In the genomic region with DNA sequence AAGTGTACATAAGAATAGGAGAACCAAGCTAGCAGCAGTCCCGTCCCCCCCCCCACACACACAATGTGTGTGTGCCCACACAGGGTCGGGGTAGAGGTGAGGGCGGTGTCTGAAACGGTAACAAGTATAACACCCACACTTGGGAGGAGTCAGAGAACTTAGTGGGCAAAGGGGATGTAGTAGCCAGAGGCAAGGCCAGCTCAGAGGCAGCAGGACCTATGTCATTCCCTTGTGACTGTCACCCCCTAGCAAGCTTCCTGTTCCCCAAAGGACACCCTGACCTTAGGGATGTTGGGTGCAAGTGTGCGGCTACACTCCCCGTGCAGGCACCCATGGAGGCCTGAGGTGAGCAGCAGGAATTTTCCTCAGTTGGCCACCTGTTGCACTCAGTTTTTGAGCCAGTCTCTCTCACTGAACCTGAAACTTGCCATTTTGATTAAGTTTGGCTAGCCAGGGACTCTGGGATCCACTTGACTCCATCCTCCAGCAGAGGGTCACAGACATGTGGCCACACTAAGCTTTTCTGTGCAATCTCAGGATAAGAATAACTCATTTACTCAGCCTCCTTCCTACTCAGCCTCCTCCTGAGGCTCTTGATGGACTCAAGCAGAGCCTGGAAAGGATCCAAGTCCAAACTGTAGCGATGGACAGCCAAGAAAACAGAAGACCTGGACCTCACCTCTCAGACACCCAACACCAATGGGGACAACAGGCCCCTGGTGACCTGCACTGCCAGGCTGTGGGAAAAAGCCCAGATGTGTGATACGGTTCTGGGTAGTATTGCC, we compare ENCODE assay signal across 9 mouse cellular contexts. TPM values are rescaled to one million over a fixed set of nuclear protein-coding genes. Genes with fewer than 3 reads are reported as not detected.
A peak's percentile ranks its signal among the peaks of the same experiment; 100 is the strongest.
DNase-seq lines count a peak whose midpoint lies in the region; ATAC-seq and TF ChIP-seq lines count a peak whose summit lies in the region.
"Had no signal": no experiment of that assay in that cellular context is flagged by ENCODE, and none has a peak within 500 bp of the region (broad histone marks: within the 10 kb centered on the region; RNA-seq: fewer than 3 reads in every experiment).

No protein-coding gene starts in this region.

- no peak overlapping the region for H3K4me2 ChIP-seq in forebrain, embryonic 14.5 days (ENCODE audit: low read length)
- H3K4me2 ChIP-seq in forebrain, embryonic 16.5 days (ENCODE audit: low read length), result no peak overlapping the region
- H3K4me2 ChIP-seq in kidney, embryonic 16.5 days (replicated peaks; ENCODE audit: low read depth, low read length), result peak overlapping the region; percentile 83
- peak overlapping the region; percentile 95 for H3K4me2 ChIP-seq in myocyte (ENCODE audit: low read depth)

- H3K27me3 ChIP-seq in forebrain, embryonic 14.5 days (replicated peaks; ENCODE audit: control insufficient read depth, insufficient read depth, low read length), result no peaks in the 10 kb centered on the region
- no peaks in the 10 kb centered on the region for H3K27me3 ChIP-seq in forebrain, embryonic 16.5 days (replicated peaks; ENCODE audit: control insufficient read depth, insufficient read depth, low read length)
- H3K27me3 ChIP-seq in kidney, embryonic 16.5 days (ENCODE audit: insufficient read depth, low read length), result no peaks in the 10 kb centered on the region
- no peaks in the 10 kb centered on the region for H3K27me3 ChIP-seq in myocyte (ENCODE audit: control insufficient read depth, insufficient read depth, insufficient read length)

- TF ChIP-seq POLR2A in lung, adult 2 months (IDR thresholded peaks at IDR 0.05; ENCODE audit: borderline replicate concordance, extremely low read depth, low read depth, low read length), result 0 out of 2 replicates have a peak, but pooled peaks have one; percentile 10
- no peak for TF ChIP-seq POLR2A in myocyte (IDR thresholded peaks at IDR 0.05; ENCODE audit: insufficient read length, low read depth)

- H3K9me3 ChIP-seq in forebrain, embryonic 14.5 days (replicated peaks; ENCODE audit: control insufficient read depth, low read length), result no peaks in the 10 kb centered on the region
- no peaks in the 10 kb centered on the region for H3K9me3 ChIP-seq in forebrain, embryonic 16.5 days (ENCODE audit: control insufficient read depth, low read length)
- H3K9me3 ChIP-seq in kidney, embryonic 16.5 days (ENCODE audit: low read length), result no peaks in the 10 kb centered on the region
- H3K9me3 ChIP-seq: midbrain, embryonic 12.5 days had no signal

- no peak overlapping the region for H3K9ac ChIP-seq in forebrain, embryonic 14.5 days (ENCODE audit: low read length)
- no peak overlapping the region for H3K9ac ChIP-seq in forebrain, embryonic 16.5 days (replicated peaks; ENCODE audit: low read depth, low read length)
- peak overlapping the region; percentile 78; the same call in 1 of the 2 replicates for H3K9ac ChIP-seq in kidney, embryonic 16.5 days (replicated peaks; ENCODE audit: low read length)

- peaks cover 42% of the 10 kb centered on the region for H3K79me2 ChIP-seq in myocyte (ENCODE audit: control insufficient read depth, insufficient read depth)

- no peak for TF ChIP-seq CTCF in lung, adult 2 months (IDR thresholded peaks at IDR 0.05; ENCODE audit: insufficient read depth, low read length)

- H3ac ChIP-seq in myocyte (ENCODE audit: control insufficient read depth, insufficient read length), result no peak overlapping the region

- H3K4me3 ChIP-seq in forebrain, embryonic 14.5 days (ENCODE audit: low read depth, low read length), result 0 out of 2 replicates have a peak overlapping the region, but pooled peaks have one; percentile 35
- H3K4me3 ChIP-seq in forebrain, embryonic 16.5 days (replicated peaks; ENCODE audit: low read length), result no peak overlapping the region
- no peak overlapping the region for H3K4me3 ChIP-seq in lung, adult 2 months (replicated peaks; ENCODE audit: extremely low read depth, low read depth, low read length)
- H3K4me3 ChIP-seq in kidney, embryonic 16.5 days (ENCODE audit: low read length), result 0 out of 2 replicates have a peak overlapping the region, but pooled peaks have one; percentile 70
- H3K4me3 ChIP-seq in myocyte, result peak overlapping the region; percentile 84

- no peak for ATAC-seq in forebrain, embryonic 14.5 days
- ATAC-seq in forebrain, embryonic 16.5 days, result no peak
- ATAC-seq in kidney, embryonic 16.5 days (ENCODE audit: low FRiP score, low TSS enrichment), result no peak

- WGBS in forebrain, embryonic 14.5 days, result 80% methylated on average over 8 of the region's 8 CpGs
- 77% methylated on average over 8 of the region's 8 CpGs for WGBS in forebrain, embryonic 16.5 days
- WGBS in lung, adult 2 months, result 61% methylated on average over 8 of the region's 8 CpGs
- WGBS in kidney, embryonic 16.5 days, result 63% methylated on average over 8 of the region's 8 CpGs

- peaks cover 12% of the 10 kb centered on the region for H3K4me1 ChIP-seq in forebrain, embryonic 14.5 days (ENCODE audit: control insufficient read depth, insufficient read depth, low read length)
- H3K4me1 ChIP-seq in forebrain, embryonic 16.5 days (replicated peaks; ENCODE audit: control insufficient read depth, insufficient read depth, low read length), result peaks cover 16% of the 10 kb centered on the region
- peaks cover 15% of the 10 kb centered on the region for H3K4me1 ChIP-seq in lung, adult 2 months (ENCODE audit: control insufficient read depth, insufficient read depth, low read length)
- H3K4me1 ChIP-seq in kidney, embryonic 16.5 days (ENCODE audit: insufficient read depth, low read length), result peaks cover 46% of the 10 kb centered on the region

- no peak overlapping the region for H3K27ac ChIP-seq in forebrain, embryonic 14.5 days (ENCODE audit: low read depth, low read length)
- H3K27ac ChIP-seq in forebrain, embryonic 16.5 days (ENCODE audit: low read length), result no peak overlapping the region
- no peak overlapping the region; the same call in 1 of the 2 replicates for H3K27ac ChIP-seq in kidney, embryonic 16.5 days (ENCODE audit: low read length)
- H3K27ac ChIP-seq: midbrain, embryonic 12.5 days had no signal

- H3K36me3 ChIP-seq in forebrain, embryonic 14.5 days (ENCODE audit: control insufficient read depth, insufficient read depth, low read length), result peaks cover 26% of the 10 kb centered on the region
- H3K36me3 ChIP-seq in forebrain, embryonic 16.5 days (ENCODE audit: control insufficient read depth, insufficient read depth), result no peaks in the 10 kb centered on the region
- H3K36me3 ChIP-seq in kidney, embryonic 16.5 days (ENCODE audit: insufficient read depth, low read length), result peaks cover 39% of the 10 kb centered on the region
- H3K36me3 ChIP-seq in myocyte (ENCODE audit: control insufficient read depth, insufficient read depth), result no peaks in the 10 kb centered on the region

- DNase-seq in forebrain, embryonic 14.5 days (ENCODE audit: low spot score), result no peak
- DNase-seq in lung, adult 2 months, result no peak
- DNase-seq in lung, postnatal 25 days (ENCODE audit: low spot score), result no peak
- no peak for DNase-seq in adipocyte (ENCODE audit: low spot score)
- DNase-seq in testis, postnatal 14 days (ENCODE audit: low spot score), result no peak

TF ChIP-seq in myocyte, 11 proteins besides CTCF, POLR2A, EP300 and RAD21 (continues in another document):
- TF ChIP-seq POLR2AphosphoS2 (IDR thresholded peaks at IDR 0.05; ENCODE audit: insufficient read length, low read depth) (no peak), TCF3 (IDR thresholded peaks at IDR 0.05; ENCODE audit: insufficient read length, low read depth) (no peak), CEBPB (IDR thresholded peaks at IDR 0.05; ENCODE audit: insufficient read depth, poor library complexity, severe bottlenecking) (no peak), E2F4 (IDR thresholded peaks at IDR 0.05; ENCODE audit: insufficient read depth) (no peak), MAX (IDR thresholded peaks at IDR 0.05; ENCODE audit: low read depth) (no peak), MYOD1 (IDR thresholded peaks at IDR 0.05; ENCODE audit: control insufficient read depth in 1 of 3, insufficient read length in 2 of 3, low read depth in 2 of 3) (no peak), SRF (IDR thresholded peaks at IDR 0.05; ENCODE audit: control insufficient read depth, insufficient read length, low read depth) (no peak)

RNA-seq across cellular contexts. Expression of gene Tcirg1, which starts 1.1 kb away (rescaled TPM):
- 5.8 and 9.1 TPM in 2 replicates for polyA plus RNA-seq in forebrain, embryonic 14.5 days (2014; fragmentation: Nextera tagmentation; extraction: Ambion mirVana)
- 9.0 and 11.2 TPM in 2 replicates for polyA plus RNA-seq in forebrain, embryonic 16.5 days (2015; fragmentation: Nextera tagmentation; extraction: Ambion mirVana)
- 157 and 164 TPM in 2 replicates for polyA plus RNA-seq in lung, adult 2 months (2012; rRNA removed)
- 56.1 and 62.7 TPM in 2 replicates for polyA plus RNA-seq in kidney, embryonic 16.5 days (2015; fragmentation: Nextera tagmentation; extraction: Ambion mirVana)
- polyA plus RNA-seq in myocyte (2012; fragmentation: generic; extraction: Trizol), result 50.9 TPM

RNA-seq across cellular contexts. Expression of gene Ndufs8, which starts 4.5 kb away (rescaled TPM):
- polyA plus RNA-seq in forebrain, embryonic 14.5 days (2014; fragmentation: Nextera tagmentation; extraction: Ambion mirVana), result 243 and 301 TPM in 2 replicates
- polyA plus RNA-seq in forebrain, embryonic 16.5 days (2015; fragmentation: Nextera tagmentation; extraction: Ambion mirVana), result 186 and 207 TPM in 2 replicates
- 157 and 189 TPM in 2 replicates for polyA plus RNA-seq in lung, adult 2 months (2012; rRNA removed)
- polyA plus RNA-seq in kidney, embryonic 16.5 days (2015; fragmentation: Nextera tagmentation; extraction: Ambion mirVana), result 365 and 401 TPM in 2 replicates
- polyA plus RNA-seq in myocyte (2012; fragmentation: generic; extraction: Trizol), result 482 TPM

RNA-seq across cellular contexts. Expression of gene Aldh3b1, which starts 21.5 kb away (rescaled TPM):
- polyA plus RNA-seq in forebrain, embryonic 14.5 days (2014; fragmentation: Nextera tagmentation; extraction: Ambion mirVana), result 1.9 and 2.0 TPM in 2 replicates
- polyA plus RNA-seq in forebrain, embryonic 16.5 days (2015; fragmentation: Nextera tagmentation; extraction: Ambion mirVana), result 1.2 and 1.4 TPM in 2 replicates
- polyA plus RNA-seq in lung, adult 2 months (2012; rRNA removed), result 71.9 and 85.0 TPM in 2 replicates
- 3.9 and 5.1 TPM in 2 replicates for polyA plus RNA-seq in kidney, embryonic 16.5 days (2015; fragmentation: Nextera tagmentation; extraction: Ambion mirVana)
- 51.8 TPM for polyA plus RNA-seq in myocyte (2012; fragmentation: generic; extraction: Trizol)

RNA-seq across cellular contexts. Expression of gene Unc93b1, which starts 26.9 kb away (rescaled TPM):
- 7.5 and 9.4 TPM in 2 replicates for polyA plus RNA-seq in forebrain, embryonic 14.5 days (2014; fragmentation: Nextera tagmentation; extraction: Ambion mirVana)
- polyA plus RNA-seq in forebrain, embryonic 16.5 days (2015; fragmentation: Nextera tagmentation; extraction: Ambion mirVana), result 7.7 TPM in 2 replicates
- polyA plus RNA-seq in lung, adult 2 months (2012; rRNA removed), result 169 and 180 TPM in 2 replicates
- polyA plus RNA-seq in kidney, embryonic 16.5 days (2015; fragmentation: Nextera tagmentation; extraction: Ambion mirVana), result 19.4 and 23.1 TPM in 2 replicates
- polyA plus RNA-seq in myocyte (2012; fragmentation: generic; extraction: Trizol), result 4.0 TPM

RNA-seq across cellular contexts. Expression of gene Aldh3b3, which starts 50.4 kb away (rescaled TPM):
- polyA plus RNA-seq in forebrain, embryonic 14.5 days (2014; fragmentation: Nextera tagmentation; extraction: Ambion mirVana), result not detected in 2 replicates
- polyA plus RNA-seq in forebrain, embryonic 16.5 days (2015; fragmentation: Nextera tagmentation; extraction: Ambion mirVana), result not detected in 2 replicates
- polyA plus RNA-seq in lung, adult 2 months (2012; rRNA removed), result 0.08 and 0.21 TPM in 2 replicates
- polyA plus RNA-seq in kidney, embryonic 16.5 days (2015; fragmentation: Nextera tagmentation; extraction: Ambion mirVana), result not detected in 2 replicates
- 1.2 TPM for polyA plus RNA-seq in myocyte (2012; fragmentation: generic; extraction: Trizol)
- polyA plus RNA-seq: midbrain, embryonic 12.5 days had no signal

Comparison
In these comparisons a context has a peak if more than half of its experiments do, and no peak if none do; other contexts are left out.
1. H3K4me3 ChIP-seq: peak in forebrain, embryonic 14.5 days (single experiment), kidney, embryonic 16.5 days (single experiment) and myocyte (single experiment); none in forebrain, embryonic 16.5 days (single experiment) and lung, adult 2 months (single experiment).
2. H3K4me2 ChIP-seq: peak in kidney, embryonic 16.5 days (single experiment) and myocyte (single experiment); none in forebrain, embryonic 14.5 days (single experiment) and forebrain, embryonic 16.5 days (single experiment).